In the genomic region with DNA sequence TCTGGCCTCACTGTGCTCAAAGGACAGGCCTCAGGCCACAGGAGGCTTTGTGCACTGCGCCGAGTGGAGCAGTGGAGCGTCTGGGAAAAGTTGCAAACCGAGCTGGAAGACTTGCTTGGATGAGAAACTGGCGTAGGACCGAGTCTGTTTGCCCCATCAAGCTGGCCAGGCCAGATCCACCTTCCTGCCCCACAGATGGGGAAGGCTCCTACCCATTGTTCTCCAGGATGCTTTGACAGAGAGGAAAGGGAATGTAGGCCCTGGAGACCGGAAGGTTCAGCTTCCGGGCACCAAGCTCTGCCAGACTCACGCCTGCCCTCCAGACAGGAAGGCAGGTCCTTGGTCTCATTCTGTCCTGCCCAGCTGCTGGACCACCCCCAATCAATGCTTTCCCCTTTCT, we compare ENCODE assay signal across 8 mouse cellular contexts. TPM values are rescaled to one million over a fixed set of nuclear protein-coding genes. Genes with fewer than 3 reads are reported as not detected.
A peak's percentile ranks its signal among the peaks of the same experiment; 100 is the strongest.
DNase-seq lines count a peak whose midpoint lies in the region; ATAC-seq lines count a peak whose summit lies in the region.

No protein-coding gene starts in this region.

- 66% methylated on average over 9 of the region's 9 CpGs for WGBS in liver, embryonic 15.5 days (ENCODE audit: insufficient replicate concordance)

- no peak overlapping the region for H3K27ac ChIP-seq in liver, embryonic 15.5 days (replicated peaks)

- no peak overlapping the region for H3K4me2 ChIP-seq in liver, embryonic 15.5 days

- no peaks in the 10 kb centered on the region for H3K36me3 ChIP-seq in liver, embryonic 15.5 days (replicated peaks)

- H3K27me3 ChIP-seq in liver, embryonic 15.5 days = no peaks in the 10 kb centered on the region

- peak; percentile 49; the same call in 1 of the 2 replicates for ATAC-seq in liver, embryonic 15.5 days (ENCODE audit: insufficient read depth)

- H3K9me3 ChIP-seq in liver, embryonic 15.5 days (replicated peaks) = no peaks in the 10 kb centered on the region

- H3K4me3 ChIP-seq in liver, embryonic 15.5 days (replicated peaks) = no peak overlapping the region

- no peak overlapping the region for H3K9ac ChIP-seq in liver, embryonic 15.5 days

- peaks cover 18% of the 10 kb centered on the region for H3K4me1 ChIP-seq in liver, embryonic 15.5 days (replicated peaks)

- DNase-seq in testis, postnatal 10 days (ENCODE audit: low spot score) = peak; percentile 38
- DNase-seq in testis, postnatal 14 days (ENCODE audit: low spot score) = no peak
- peak; percentile 38 for DNase-seq in kidney, adult 11 months
- DNase-seq in urinary bladder, adult 2 months (ENCODE audit: low spot score) = no peak
- no peak for DNase-seq in frontal cortex, adult 2 months (ENCODE audit: extremely low spot score in 1 of 2, low spot score in 1 of 2)
- no peak for DNase-seq in embryo, embryonic 9.5 days (ENCODE audit: extremely low spot score)
- DNase-seq in cerebellum, postnatal 4 days (ENCODE audit: low spot score in 2 of 2) = no peak

RNA-seq across cellular contexts. Expression of a gene that starts 5.8 kb away (rescaled TPM):
- 8.6 and 9.5 TPM in 2 replicates for polyA plus RNA-seq in liver, embryonic 15.5 days (2015; fragmentation: Nextera tagmentation; extraction: Ambion mirVana)
- polyA plus RNA-seq in urinary bladder, adult 2 months (2012; rRNA removed) = 15.9 and 29.1 TPM in 2 replicates
- 13.6 and 13.8 TPM in 2 replicates for polyA plus RNA-seq in frontal cortex, adult 2 months (2012; rRNA removed)

Comparison
In these comparisons a context has a peak if more than half of its experiments do, and no peak if none do; other contexts are left out.
1. DNase-seq: peak in testis, postnatal 10 days (single experiment) and kidney, adult 11 months (single experiment); none in testis, postnatal 14 days (single experiment), urinary bladder, adult 2 months (single experiment), frontal cortex, adult 2 months (0 of 2), embryo, embryonic 9.5 days (single experiment) and cerebellum, postnatal 4 days (0 of 2).